Mouse (Mus musculus): ENCODE data around the gene Cdc14b. TPM values are rescaled to one million over a fixed set of nuclear protein-coding genes. Genes with fewer than 3 reads are reported as not detected.

Cdc14b gene
- 8.6 and 8.7 TPM in 2 replicates for polyA plus RNA-seq (2015; fragmentation: Nextera tagmentation; extraction: Ambion mirVana)

DNA sequence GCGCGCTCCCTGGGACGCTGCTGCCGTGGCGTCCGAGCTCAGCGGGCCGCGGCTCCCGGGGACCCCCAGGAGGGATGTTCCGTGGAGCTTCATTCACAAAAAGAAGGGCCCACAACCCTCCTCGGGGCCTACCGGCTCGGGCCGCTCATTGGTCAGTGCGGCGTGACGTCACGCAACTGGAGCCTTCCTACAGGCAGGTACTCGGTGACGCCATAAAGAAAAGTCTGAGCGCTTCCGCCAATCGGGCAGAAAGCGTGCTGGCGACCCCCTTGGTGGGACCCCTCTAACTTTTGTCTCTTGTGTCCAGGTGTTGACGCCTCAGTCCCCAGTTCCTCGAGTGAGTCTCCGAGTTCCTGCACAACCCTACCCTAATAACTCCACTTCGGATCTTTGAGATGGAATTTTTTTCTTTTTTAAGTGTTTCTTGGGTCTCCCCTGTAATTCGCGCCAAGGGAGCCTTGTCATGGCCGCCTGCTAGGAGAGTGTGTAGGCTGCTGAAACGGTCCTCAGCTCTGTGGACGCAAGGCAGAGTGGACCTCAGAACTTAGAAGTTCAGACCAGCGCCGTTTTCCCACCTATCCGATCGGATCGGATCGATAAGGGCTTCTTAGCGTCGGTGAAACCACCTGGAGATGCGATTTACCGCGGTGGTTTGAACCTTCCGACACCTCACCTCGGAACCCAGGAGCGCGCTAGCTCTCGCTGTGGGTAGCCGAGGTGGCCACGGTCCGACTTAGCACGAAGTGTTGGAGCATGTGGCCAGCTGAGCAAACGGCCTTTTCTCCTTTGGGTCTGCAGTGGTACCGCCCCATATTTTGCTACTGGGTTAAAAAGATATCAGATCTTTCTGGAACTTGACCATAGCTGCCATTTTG is at the start of gene Cdc14b:
Cdc14b (minus strand) TSS at position 412 of the 875 bp plus-strand sequence.
- under 1% methylated on average over 57 of the region's 57 CpGs for WGBS
- H3K4me2 ChIP-seq (ENCODE audit: low read depth, low read length), result peak within 1 kb of the TSS; percentile 100
- no peak within 1 kb of the TSS for H3K27ac ChIP-seq (ENCODE audit: low read length)
- peak within 1 kb of the TSS; percentile 80 for H3K4me3 ChIP-seq (ENCODE audit: low read length)
- H3K9me3 ChIP-seq (ENCODE audit: control insufficient read depth, low read length), result no peaks in the 10 kb centered on the region
- peak; percentile 96 for ATAC-seq (ENCODE audit: low read depth)
- H3K27me3 ChIP-seq (ENCODE audit: control insufficient read depth, insufficient read depth, low read depth, low read length), result no peaks in the 10 kb centered on the region; the same call in 1 of the 2 replicates
- peaks cover 13% of the 10 kb centered on the region; the same call in 1 of the 2 replicates for H3K4me1 ChIP-seq (replicated peaks; ENCODE audit: control insufficient read depth, insufficient read depth, low read length)
- no peaks in the 10 kb centered on the region for H3K36me3 ChIP-seq (ENCODE audit: control insufficient read depth, insufficient read depth, low read length)
- H3K9ac ChIP-seq (ENCODE audit: low read length), result peak within 1 kb of the TSS; percentile 73

DNA sequence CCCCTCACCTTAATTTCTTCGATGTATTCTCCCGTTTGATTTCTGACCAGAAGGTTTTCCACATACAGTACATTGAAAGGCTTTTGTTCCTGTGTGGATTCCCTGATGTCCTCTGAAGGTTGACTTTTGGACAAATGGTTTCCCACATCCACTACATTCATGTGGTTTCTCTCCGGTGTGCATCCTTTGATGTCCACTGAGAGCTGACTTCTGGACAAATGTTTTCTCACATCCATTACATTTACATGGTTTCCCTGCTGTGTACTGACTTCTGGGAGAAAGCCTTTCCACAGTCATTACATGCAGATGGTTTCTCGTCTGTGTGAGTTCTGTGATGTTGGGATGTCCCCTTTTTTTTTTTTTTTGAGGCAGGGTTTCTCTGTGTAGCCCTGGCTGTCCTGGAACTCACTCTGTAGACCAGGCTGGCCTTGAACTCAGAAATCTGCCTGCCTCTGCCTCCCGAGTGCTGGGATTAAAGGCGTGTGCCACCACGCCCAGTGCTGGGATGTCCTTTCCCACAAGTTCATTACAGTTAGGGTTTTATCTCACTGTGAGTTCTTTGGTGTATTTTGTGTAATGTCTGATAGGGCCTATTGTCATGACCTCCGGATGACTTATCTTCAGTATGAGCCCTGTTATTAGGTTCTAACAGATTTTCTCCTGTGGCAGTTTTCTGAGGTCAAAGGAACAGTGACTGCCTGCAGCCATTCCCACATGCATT is 47.6 kb upstream of the Cdc14b start:
- 79% methylated on average over 8 of the region's 8 CpGs for WGBS
- H3K27ac ChIP-seq (ENCODE audit: low read length), result no peak overlapping the region
- no peaks in the 10 kb centered on the region for H3K4me1 ChIP-seq (replicated peaks; ENCODE audit: control insufficient read depth, insufficient read depth, low read length)
- H3K4me3 ChIP-seq (ENCODE audit: low read length), result no peak overlapping the region
- no peaks in the 10 kb centered on the region for H3K9me3 ChIP-seq (ENCODE audit: control insufficient read depth, low read length)
- H3K27me3 ChIP-seq (ENCODE audit: control insufficient read depth, insufficient read depth, low read depth, low read length), result no peaks in the 10 kb centered on the region
- ATAC-seq (ENCODE audit: low read depth), result no peak
- no peaks in the 10 kb centered on the region for H3K36me3 ChIP-seq (ENCODE audit: control insufficient read depth, insufficient read depth, low read length)
- H3K4me2 ChIP-seq (ENCODE audit: low read depth, low read length), result no peak overlapping the region
- H3K9ac ChIP-seq (ENCODE audit: low read length), result no peak overlapping the region

DNA sequence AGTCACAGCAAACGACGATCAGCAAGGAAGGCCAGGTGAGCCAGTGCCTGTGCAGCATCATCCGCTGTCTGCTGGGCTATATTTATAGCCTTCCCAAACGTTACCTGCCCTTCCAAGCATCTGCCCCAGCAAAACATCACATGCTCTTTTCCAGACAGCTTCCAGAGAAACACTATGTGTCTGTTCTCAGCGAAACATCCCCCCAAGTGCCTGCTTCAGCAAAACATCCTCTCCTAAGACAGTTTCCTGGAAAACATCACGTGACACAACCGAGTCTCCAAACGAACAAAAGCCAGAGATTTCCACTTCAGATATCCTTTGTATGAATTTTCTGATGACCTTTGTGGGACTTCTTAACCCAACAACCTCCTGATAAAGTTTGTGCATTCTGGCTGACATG is 45.2 kb upstream of the Cdc14b start:
- Histone ChIP-seq H3K4me2 (ENCODE audit: low read depth, low read length) (no peak overlapping the region), H3K9ac (ENCODE audit: low read length) (no peak overlapping the region), H3K9me3 (ENCODE audit: control insufficient read depth, low read length) (no peaks in the 10 kb centered on the region), H3K4me3 (ENCODE audit: low read length) (no peak overlapping the region), H3K4me1 (replicated peaks; ENCODE audit: control insufficient read depth, insufficient read depth, low read length) (no peaks in the 10 kb centered on the region), H3K27me3 (ENCODE audit: control insufficient read depth, insufficient read depth, low read depth, low read length) (no peaks in the 10 kb centered on the region), H3K36me3 (ENCODE audit: control insufficient read depth, insufficient read depth, low read length) (no peaks in the 10 kb centered on the region), H3K27ac (ENCODE audit: low read length) (no peak overlapping the region)
- no peak for ATAC-seq (ENCODE audit: low read depth)
- WGBS, result 73% methylated on average over 8 of the region's 8 CpGs

DNA sequence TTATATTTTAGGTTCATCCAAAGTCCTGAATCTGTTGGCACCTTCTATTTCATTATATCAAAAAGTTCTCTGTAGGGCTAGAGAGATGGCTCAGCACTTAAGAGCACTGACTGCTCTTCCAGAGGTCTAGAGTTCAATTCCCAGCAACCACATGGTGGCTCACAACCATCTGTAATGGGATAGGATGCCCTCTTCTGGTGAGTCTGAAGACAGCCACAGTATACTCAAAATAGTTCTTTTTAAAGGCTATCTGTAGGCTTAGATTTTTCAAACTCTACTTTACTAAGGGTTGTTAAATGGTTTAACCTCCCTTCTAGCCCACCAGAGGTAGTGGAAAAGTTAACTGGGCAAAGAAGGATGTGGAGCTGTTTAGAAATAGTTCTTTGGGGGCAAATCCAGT is 44.7 kb upstream of the Cdc14b start:
- Histone ChIP-seq H3K4me3 (ENCODE audit: low read length) (no peak overlapping the region), H3K4me1 (replicated peaks; ENCODE audit: control insufficient read depth, insufficient read depth, low read length) (no peaks in the 10 kb centered on the region), H3K27ac (ENCODE audit: low read length) (no peak overlapping the region), H3K9ac (ENCODE audit: low read length) (no peak overlapping the region), H3K27me3 (ENCODE audit: control insufficient read depth, insufficient read depth, low read depth, low read length) (no peaks in the 10 kb centered on the region), H3K36me3 (ENCODE audit: control insufficient read depth, insufficient read depth, low read length) (no peaks in the 10 kb centered on the region), H3K9me3 (ENCODE audit: control insufficient read depth, low read length) (no peaks in the 10 kb centered on the region), H3K4me2 (ENCODE audit: low read depth, low read length) (no peak overlapping the region)
- no peak for ATAC-seq (ENCODE audit: low read depth)

DNA sequence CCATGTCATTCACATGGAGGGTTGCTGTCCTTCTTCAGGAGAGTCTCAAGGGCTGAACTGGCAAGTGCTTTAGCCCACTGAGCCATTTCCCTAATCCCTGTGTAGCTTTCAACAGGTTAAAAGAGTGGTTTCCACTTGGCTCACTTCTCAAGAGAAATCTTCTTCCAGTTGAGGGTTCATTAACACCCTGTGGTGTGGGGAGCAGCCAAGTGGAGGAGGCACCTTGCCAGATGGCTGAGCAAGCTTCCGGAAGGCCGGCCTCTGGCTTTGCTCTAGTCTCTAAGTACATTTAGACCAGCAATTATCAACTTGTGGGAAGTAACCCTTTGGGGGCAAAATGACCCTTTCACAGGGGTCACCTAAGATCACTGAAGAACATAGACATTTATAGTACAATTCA is 43.3 kb upstream of the Cdc14b start:
- Histone ChIP-seq H3K9me3 (ENCODE audit: control insufficient read depth, low read length) (no peaks in the 10 kb centered on the region), H3K4me3 (ENCODE audit: low read length) (no peak overlapping the region), H3K27ac (ENCODE audit: low read length) (no peak overlapping the region), H3K4me1 (replicated peaks; ENCODE audit: control insufficient read depth, insufficient read depth, low read length) (no peaks in the 10 kb centered on the region), H3K36me3 (ENCODE audit: control insufficient read depth, insufficient read depth, low read length) (no peaks in the 10 kb centered on the region), H3K9ac (ENCODE audit: low read length) (no peak overlapping the region), H3K4me2 (ENCODE audit: low read depth, low read length) (no peak overlapping the region), H3K27me3 (ENCODE audit: control insufficient read depth, insufficient read depth, low read depth, low read length) (no peaks in the 10 kb centered on the region)
- ATAC-seq (ENCODE audit: low read depth), result no peak
- WGBS, result 62% methylated on average over 2 of the region's 2 CpGs

DNA sequence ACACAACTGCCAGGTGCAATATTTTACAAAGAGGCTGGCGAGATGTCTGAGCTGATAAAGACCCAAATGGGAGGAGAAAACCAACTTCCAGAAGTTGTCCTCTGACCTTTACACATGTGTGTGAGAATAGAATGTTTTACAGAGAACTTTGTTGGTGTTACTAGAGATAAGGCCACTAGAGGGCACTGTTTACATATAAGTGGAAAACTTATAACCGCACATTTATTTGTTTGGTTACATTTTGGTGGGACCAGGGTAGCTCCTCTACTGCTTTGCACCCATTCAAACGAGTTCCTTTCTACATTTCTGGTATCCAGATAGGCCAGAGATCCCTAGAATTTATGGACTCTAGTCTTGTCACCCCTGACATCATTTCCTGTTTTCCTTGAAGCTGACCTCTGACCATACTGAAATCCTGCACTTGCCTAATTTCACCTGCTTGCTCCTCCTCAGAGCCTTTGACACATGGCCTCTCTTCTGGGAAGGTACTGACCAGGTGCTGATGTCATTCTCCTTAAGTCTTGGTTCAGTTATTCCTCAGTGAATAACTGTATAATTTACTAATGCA is 40.5 kb upstream of the Cdc14b start:
- Histone ChIP-seq H3K27me3 (ENCODE audit: control insufficient read depth, insufficient read depth, low read depth, low read length) (no peaks in the 10 kb centered on the region), H3K4me3 (ENCODE audit: low read length) (no peak overlapping the region), H3K9ac (ENCODE audit: low read length) (no peak overlapping the region), H3K27ac (ENCODE audit: low read length) (no peak overlapping the region), H3K4me2 (ENCODE audit: low read depth, low read length) (no peak overlapping the region), H3K9me3 (ENCODE audit: control insufficient read depth, low read length) (no peaks in the 10 kb centered on the region), H3K36me3 (ENCODE audit: control insufficient read depth, insufficient read depth, low read length) (no peaks in the 10 kb centered on the region), H3K4me1 (replicated peaks; ENCODE audit: control insufficient read depth, insufficient read depth, low read length) (peaks cover 13% of the 10 kb centered on the region)
- ATAC-seq (ENCODE audit: low read depth), result no peak
- WGBS, result 1% methylated on average over 3 of the region's 3 CpGs

DNA sequence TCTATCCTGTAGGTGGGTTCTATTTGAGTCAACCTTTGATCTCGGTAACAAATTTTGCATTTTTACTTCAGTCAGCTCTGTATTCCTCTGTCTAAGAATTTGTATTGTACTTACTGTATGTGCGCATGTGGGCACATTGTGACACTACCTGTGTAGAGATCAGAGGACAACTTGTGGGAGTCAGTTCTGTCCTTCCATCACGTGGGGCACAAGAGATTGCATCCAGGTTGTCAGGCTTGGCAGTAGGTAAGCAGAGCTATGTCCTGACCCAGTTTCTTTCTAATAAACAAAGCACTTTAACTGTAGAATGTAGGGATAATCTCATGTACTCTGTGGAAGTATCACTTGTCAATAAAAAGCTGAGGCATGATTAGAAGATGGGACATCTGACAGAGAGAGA is 39.0 kb upstream of the Cdc14b start:
- no peak for ATAC-seq (ENCODE audit: low read depth)
- Histone ChIP-seq H3K4me1 (replicated peaks; ENCODE audit: control insufficient read depth, insufficient read depth, low read length) (peaks cover 25% of the 10 kb centered on the region), H3K27ac (ENCODE audit: low read length) (no peak overlapping the region), H3K9me3 (ENCODE audit: control insufficient read depth, low read length) (no peaks in the 10 kb centered on the region), H3K4me2 (ENCODE audit: low read depth, low read length) (no peak overlapping the region), H3K9ac (ENCODE audit: low read length) (no peak overlapping the region), H3K4me3 (ENCODE audit: low read length) (no peak overlapping the region), H3K36me3 (ENCODE audit: control insufficient read depth, insufficient read depth, low read length) (no peaks in the 10 kb centered on the region), H3K27me3 (ENCODE audit: control insufficient read depth, insufficient read depth, low read depth, low read length) (no peaks in the 10 kb centered on the region)
- 70% methylated on average over 3 of the region's 3 CpGs for WGBS

DNA sequence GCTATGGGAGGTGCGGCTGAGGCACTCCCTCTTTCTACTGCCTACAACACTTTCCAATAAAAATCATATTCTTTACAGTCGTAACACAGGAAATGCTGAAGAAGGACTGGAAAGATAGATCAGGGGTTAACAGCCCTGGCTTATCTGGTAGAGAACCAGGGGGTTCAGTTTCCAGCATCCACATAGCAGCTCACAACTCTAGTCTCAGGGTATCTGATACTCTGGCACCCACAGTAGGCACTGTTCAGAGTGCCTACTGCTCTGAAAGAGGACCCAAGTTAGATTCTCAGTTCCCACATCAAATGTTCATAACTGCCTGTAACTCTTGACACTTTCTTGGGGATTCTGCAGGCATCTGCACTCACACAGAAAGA is 37.8 kb upstream of the Cdc14b start:
- peak overlapping the region; percentile 61 for H3K9ac ChIP-seq (ENCODE audit: low read length)
- no peaks in the 10 kb centered on the region for H3K9me3 ChIP-seq (ENCODE audit: control insufficient read depth, low read length)
- H3K4me1 ChIP-seq (replicated peaks; ENCODE audit: control insufficient read depth, insufficient read depth, low read length), result peaks cover 25% of the 10 kb centered on the region
- H3K4me2 ChIP-seq (ENCODE audit: low read depth, low read length), result peak overlapping the region; percentile 76
- ATAC-seq (ENCODE audit: low read depth), result peak; percentile 47; the same call in 1 of the 2 replicates
- 0% methylated on average over 2 of the region's 2 CpGs for WGBS
- no peaks in the 10 kb centered on the region for H3K27me3 ChIP-seq (ENCODE audit: control insufficient read depth, insufficient read depth, low read depth, low read length)
- H3K4me3 ChIP-seq (ENCODE audit: low read length), result peak overlapping the region; percentile 82
- H3K36me3 ChIP-seq (ENCODE audit: control insufficient read depth, insufficient read depth, low read length), result no peaks in the 10 kb centered on the region; the same call in 1 of the 2 replicates
- H3K27ac ChIP-seq (ENCODE audit: low read length), result peak overlapping the region; percentile 64
